Mouse (Mus musculus) layer of hippocampus, adult 9-10 months (tissue): ENCODE measurements around the gene Phtf1.

Experiments used
- DNase-seq: peaks from one replicate; pipeline ENCODE4 v3.0.0; 2022; ENCODE audit warnings: low spot score

The Phtf1 gene

DNA sequence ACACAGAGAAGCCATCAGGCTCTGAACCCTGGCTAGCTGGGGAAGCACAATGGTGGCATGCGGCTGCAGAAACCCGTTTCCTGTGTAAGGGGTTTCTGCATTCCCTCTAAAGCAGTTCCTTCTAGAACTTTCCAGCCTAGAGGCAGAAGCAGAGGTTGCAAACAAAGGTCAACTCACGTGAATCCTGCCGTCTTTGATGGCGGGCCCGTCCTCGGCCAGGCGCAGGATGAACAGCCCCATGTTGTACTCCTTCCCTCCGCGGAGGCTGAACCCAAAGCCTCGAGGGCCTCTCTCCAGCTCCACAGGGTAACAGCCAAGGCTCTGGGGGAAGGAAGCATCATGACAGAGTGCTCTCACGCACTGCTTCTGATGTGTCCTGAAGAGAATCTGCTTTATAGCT lies 52.2 kb downstream of the Phtf1 start:
- no peak for DNase-seq

DNA sequence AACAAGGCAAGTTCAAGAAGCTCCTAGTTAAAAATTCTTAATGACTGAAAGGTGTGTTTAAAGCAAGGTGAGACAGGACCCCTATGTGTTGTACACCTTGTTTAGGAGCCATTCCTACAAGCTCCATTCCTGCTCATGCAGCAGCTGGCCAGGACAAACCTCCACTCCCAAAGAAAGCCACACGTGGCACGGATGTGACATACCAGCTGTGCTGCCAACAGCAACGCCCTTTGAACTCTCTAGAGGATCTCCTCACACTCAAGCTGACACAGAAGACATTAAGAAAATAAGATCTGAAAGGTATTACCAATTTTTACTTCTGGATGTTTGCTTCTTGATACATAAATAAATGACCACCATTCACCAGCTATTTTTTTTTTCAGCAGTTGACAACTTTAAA lies 59.0 kb downstream of the Phtf1 start:
- no peak for DNase-seq

DNA sequence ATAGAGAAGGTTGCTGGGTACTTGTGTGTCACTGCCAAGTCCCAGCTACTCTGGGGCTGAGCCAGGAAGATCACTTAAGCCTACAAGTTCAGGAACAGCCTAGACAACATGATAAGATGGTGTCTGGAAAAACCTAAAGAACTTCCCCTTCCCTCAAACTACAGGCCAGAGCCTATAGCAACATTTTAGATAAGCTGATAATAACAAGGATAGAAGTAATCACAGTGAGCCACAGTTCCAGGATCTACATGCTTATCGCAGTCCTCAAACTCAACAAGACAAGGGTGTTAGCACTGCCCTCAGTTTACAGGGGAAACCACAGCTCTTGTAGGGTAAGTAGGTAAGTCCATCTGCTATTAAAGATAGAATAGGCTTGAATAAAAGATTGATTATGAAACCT lies 64.2 kb downstream of the Phtf1 start:
- no peak for DNase-seq

DNA sequence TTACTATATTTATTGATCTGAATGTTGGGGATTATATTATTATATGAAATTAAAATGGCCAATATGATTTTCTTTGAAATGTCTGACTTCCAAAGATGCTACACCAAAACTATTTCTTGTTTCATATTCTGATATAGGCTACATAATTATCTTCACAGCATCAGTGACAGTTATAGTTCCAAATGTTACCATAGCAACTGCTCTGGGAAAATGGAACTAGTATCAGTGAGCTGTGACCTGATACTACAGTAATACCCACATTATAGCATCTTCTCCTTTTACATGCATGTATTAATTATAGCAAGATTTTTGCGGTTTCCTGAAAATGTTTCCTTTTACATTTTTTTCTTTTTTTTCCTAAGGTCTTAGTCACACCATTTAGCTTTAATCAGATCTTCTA lies 64.8 kb downstream of the Phtf1 start:
- DNase-seq = no peak

DNA sequence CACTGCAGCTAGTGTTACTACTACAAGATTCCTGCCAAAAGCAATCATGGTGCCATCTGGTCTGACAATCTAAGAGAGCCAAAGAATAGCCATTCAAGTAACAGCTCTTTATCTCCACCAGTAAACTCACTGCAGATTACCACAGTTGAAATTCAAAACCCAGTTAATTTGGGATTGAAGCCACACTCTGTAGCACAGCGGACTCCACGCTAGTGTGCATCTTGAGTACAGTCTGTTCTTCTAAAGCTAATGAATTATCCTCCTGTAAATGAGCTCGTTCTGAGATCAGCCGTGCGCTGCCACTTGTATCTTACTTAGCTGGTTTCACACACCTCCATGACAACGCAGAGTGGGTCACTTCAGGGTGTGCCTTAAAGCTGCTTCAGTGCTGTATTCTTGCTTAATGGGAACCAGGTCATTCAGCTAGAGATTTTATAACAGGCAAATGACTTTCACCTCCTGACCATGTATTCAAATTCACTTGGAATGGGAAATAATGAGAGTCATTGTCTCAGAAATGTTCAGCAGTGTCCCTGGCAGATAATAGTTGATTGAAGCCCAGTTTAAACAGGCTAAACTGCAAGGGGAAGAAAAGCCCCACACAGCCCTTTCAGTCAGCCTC lies 91.2 kb downstream of the Phtf1 start:
- DNase-seq = peak; percentile 22

DNA sequence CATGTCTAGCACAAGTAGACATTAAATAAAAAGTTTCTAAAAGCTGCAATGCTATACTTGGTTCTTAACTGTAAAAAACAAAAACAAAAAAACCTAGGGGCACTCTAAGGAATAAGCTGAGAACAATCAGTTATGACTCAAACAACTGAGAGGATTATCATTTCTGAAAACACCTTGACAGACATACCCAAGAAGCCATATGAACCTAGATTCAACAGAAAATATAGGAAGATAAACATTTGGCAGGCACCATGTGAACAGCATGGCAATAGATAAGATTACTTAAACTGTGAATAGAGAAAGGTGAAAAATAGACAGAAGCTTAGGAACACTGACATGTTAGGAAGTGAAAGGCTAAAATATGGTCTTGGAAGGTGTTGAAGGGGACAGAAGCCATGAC lies 101.5 kb downstream of the Phtf1 start:
- DNase-seq = no peak
